Mouse (Mus musculus): ENCODE data around the gene Chka.

GRCm38 (mm10) chr19:3855601-3856000 is 4.0 kb downstream of the Chka start:
- TF ChIP-seq CTCF (IDR thresholded peaks at IDR 0.05; ENCODE audit: control insufficient read depth, insufficient read depth, insufficient read length) (no peak), MAX (IDR thresholded peaks at IDR 0.05) (no peak), USF1 (IDR thresholded peaks at IDR 0.05; ENCODE audit: low read depth) (no peak), MYOD1 (IDR thresholded peaks at IDR 0.05; ENCODE audit: control insufficient read depth, insufficient read length, low read depth) (no peak)

All from C2C12 (cell line).